Mouse (Mus musculus) 416B (cell line): ENCODE data around the gene Ntm.

ENCODE experiments used
- DNase-seq: peaks from one replicate; pipeline ENCODE4 v3.0.0; 2011; ENCODE audit warnings: low read depth

Gene Ntm

GRCm38 (mm10) chr9:29036058-29036457 is 926.9 kb downstream of the Ntm start:
- no peak for DNase-seq

- no peak for DNase-seq
These were observed 936.5 kb downstream of the Ntm start for GRCm38 (mm10) chr9:29026410-29026809.

GRCm38 (mm10) chr9:29025603-29026002 is 937.3 kb downstream of the Ntm start:
- no peak for DNase-seq

GRCm38 (mm10) chr9:29025104-29025503 is 937.8 kb downstream of the Ntm start:
- DNase-seq = no peak

- DNase-seq = no peak
These were observed 946.1 kb downstream of the Ntm start for GRCm38 (mm10) chr9:29016879-29017278.

GRCm38 (mm10) chr9:29013881-29014280 is 949.1 kb downstream of the Ntm start:
- no peak for DNase-seq

- no peak for DNase-seq
These were observed 950.4 kb downstream of the Ntm start for GRCm38 (mm10) chr9:29012541-29012940.

- DNase-seq = no peak
These were observed 951.5 kb downstream of the Ntm start for GRCm38 (mm10) chr9:29011476-29011875.

- no peak for DNase-seq
These were observed 958.4 kb downstream of the Ntm start for GRCm38 (mm10) chr9:29004534-29004933.

- no peak for DNase-seq
These were observed 963.0 kb downstream of the Ntm start for GRCm38 (mm10) chr9:28999951-29000351.

GRCm38 (mm10) chr9:28977275-28977674 is 985.7 kb downstream of the Ntm start:
- DNase-seq = no peak

- no peak for DNase-seq
These were observed 993.5 kb downstream of the Ntm start for GRCm38 (mm10) chr9:28969455-28969854.
